Mouse (Mus musculus) cerebellum, postnatal 14 days (tissue): ENCODE data around the gene Ildr2.

ENCODE experiments used
- DNase-seq, 2 experiments: peaks; one replicate each; pipeline ENCODE4 v3.0.0; 2021; ENCODE audit warnings: mixed read lengths in 2 of 2

Ildr2 gene

DNA sequence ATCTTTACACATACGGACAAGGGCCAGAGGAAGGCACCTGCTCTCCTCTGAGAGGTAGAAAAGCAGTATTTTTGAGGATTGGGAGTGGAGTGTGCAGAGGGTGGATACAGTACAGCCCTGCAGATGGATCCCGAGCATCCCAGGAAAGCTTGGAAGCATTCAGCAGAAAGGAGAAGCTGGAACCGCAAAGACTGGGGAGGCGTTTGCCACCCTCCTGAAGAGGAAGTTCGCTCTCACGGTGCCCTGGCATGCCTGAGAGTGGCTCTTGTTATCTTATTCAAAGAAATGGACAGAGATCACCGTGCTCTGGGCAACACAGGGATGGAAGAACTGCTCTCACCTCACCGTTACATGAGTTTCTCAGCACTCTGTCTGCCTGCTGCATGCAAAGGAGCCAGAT lies 30.5 kb downstream of the Ildr2 start:
- DNase-seq = peak in 1 of 2 experiments; percentile 39

GRCm38 (mm10) chr1:166286231-166286630 lies 32.3 kb downstream of the Ildr2 start:
- DNase-seq = no peak

GRCm38 (mm10) chr1:166290562-166290961 lies 36.6 kb downstream of the Ildr2 start:
- DNase-seq = no peak

DNA sequence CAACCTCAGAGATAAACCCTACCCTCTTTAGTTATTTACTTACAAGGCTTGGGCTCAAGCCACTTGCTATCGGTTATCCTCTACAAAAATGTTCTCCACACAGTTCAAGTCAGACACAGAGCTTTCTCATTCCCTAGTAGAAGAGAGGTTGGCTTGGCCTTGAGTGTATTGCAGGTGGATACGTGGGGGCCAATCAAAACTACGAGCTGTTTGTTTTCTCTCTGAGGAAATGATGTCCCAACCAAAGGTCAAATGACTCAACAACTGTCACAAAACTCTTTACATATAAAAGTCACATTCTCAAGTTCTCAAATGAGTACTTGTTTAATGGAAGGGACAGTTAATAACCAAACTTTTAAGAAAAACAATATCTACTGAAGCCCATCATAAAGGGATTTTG lies 39.1 kb downstream of the Ildr2 start:
- DNase-seq = no peak

- no peak for DNase-seq
Observed at GRCm38 (mm10) chr1:166295548-166295947, 41.6 kb downstream of the Ildr2 start.

DNA sequence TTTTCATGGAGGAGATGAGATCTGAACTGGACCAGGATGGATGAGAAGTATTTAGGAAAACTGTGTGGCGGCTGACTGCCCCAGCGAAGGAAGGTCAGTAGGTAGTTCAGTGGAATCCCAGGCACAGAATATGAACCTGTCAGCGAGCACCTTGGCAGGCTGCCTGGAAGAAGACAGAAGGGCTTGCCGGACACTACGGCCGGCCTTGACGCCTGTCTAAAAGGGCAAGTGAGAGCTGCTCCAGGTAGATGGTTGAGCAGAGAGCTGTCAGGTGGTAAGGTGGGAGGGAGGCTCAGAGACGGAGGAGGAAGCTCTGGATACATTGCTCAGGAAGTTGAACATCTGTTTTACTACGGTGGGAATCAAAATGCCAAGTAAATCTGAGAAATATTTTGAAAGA lies 42.4 kb downstream of the Ildr2 start:
- DNase-seq = peak; percentile 65 to 69

DNA sequence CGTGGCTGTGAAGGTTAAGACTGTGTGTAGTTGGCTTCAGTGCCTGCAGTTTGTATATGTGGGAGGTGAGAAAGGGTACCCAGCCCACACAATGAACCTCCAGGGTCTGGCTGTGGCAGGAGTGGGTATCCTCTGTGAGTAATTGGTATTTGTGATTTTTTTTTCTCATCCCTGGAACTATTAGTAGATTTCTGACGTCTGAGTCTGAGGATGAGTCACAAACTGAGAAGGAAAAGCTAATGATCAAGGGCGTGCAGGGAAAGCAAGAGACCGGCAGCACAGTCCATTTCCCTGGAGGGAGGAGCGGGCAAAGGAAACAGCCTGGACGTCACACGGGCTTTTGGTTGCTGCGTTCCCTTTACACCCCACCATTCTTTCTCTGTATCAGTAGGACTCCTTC lies 43.0 kb downstream of the Ildr2 start:
- no peak for DNase-seq

GRCm38 (mm10) chr1:166297499-166298111 lies 43.7 kb downstream of the Ildr2 start:
- DNase-seq = no peak

DNA sequence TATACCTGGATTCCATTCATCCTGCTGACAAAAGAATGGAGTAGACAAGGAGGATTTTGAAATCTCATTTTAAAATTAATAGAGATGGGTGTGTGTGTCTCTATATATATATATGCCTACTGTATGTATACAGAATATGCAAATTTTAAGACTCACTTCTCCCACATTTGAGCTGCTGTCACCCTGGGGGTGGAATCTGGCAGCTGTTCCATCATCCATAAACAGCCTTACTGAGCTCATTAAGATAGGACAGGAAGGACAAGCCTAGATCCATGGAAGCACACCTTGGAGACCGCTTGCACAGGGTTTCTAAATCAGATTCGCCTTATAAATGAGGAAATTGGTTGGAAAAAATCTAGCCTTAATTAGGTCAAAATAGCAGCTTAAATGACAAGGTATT lies 44.9 kb downstream of the Ildr2 start:
- DNase-seq = no peak

GRCm38 (mm10) chr1:166299821-166300220 lies 45.9 kb downstream of the Ildr2 start:
- DNase-seq = no peak

GRCm38 (mm10) chr1:166300526-166300925 lies 46.6 kb downstream of the Ildr2 start:
- no peak for DNase-seq

GRCm38 (mm10) chr1:166304352-166305240 lies 50.7 kb downstream of the Ildr2 start:
- no peak for DNase-seq

DNA sequence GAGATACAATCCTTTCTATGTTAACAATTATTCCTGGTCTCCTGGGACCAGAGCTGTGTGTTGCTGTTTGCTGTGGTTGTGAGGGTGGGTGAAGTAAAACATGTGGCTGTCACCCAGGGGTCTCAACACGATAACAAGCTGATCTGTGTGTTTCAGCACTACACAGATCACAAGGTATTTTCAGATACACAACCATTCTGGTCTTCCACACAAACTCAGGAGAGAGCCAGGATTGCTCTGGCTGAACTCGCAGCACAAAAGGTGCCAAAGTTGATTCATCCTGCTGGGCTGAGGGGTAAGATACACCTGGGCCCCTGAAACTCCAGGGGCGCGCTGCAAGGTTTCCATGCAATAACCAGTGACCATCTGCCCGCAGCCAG lies 54.5 kb downstream of the Ildr2 start:
- no peak for DNase-seq

- DNase-seq = peak; percentile 59 to 60
Observed at GRCm38 (mm10) chr1:166308851-166309715, 55.1 kb downstream of the Ildr2 start.

DNA sequence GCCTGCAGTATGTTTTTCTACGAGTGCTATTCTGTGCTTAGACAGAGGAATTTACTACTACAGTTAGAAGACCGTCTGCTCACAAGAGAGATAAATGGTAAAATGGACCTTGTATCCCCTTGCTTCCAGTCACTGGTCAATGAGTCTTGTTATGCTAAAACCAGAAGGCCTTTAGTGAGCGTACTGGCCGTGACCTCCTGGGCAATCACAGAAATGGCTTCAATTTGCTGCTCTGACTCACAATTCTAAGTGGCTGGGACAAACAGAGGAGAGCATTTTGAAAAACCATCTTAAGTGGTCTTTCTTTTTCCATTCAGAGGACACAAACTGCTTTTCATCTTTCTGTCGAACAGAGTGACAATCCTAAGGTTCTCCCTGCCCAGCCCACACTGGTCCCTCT lies 57.2 kb downstream of the Ildr2 start:
- no peak for DNase-seq

DNA sequence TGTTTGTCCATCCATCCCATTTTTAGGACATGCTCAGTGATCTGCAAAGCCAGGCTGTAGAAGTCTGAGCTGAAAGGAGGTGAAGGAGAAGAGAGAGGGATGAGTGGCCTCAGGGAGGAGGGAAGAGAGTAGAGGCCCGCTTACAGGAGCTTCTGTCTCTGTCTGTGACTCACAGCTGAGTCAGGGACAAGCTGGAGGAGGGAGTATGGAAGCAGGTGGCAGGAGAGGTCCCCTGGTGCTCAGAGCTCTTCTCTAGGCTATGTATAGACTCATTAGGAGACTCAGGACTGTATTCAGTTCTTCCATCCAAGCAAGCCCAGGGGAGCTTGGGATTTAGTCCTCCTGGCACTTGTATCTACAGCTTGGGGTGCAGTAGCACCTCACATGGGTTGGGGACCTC lies 59.7 kb downstream of the Ildr2 start:
- no peak for DNase-seq

DNA sequence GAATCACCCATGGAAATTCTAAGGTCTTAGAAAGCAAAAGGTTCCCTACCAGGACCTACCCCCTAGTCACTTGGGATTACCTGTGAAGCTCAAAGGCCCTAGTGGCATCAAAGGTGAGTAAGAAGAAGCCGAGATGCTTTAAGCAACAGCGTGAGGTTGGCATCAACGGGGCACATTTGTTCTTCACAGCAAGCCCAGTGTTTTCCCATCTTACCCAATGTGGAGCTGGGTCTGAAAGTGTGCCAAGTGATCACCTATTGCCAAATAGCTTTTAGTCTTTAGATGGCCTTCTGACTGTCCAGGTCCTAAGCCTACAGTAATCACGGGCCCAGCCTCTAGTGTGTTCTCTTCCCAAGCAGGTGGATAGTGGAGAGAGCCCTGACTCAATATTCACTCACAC lies 61.8 kb downstream of the Ildr2 start:
- DNase-seq = peak in 1 of 2 experiments; percentile 54

GRCm38 (mm10) chr1:166319132-166319698 lies 65.3 kb downstream of the Ildr2 start:
- peak; percentile 83 to 85 for DNase-seq

DNA sequence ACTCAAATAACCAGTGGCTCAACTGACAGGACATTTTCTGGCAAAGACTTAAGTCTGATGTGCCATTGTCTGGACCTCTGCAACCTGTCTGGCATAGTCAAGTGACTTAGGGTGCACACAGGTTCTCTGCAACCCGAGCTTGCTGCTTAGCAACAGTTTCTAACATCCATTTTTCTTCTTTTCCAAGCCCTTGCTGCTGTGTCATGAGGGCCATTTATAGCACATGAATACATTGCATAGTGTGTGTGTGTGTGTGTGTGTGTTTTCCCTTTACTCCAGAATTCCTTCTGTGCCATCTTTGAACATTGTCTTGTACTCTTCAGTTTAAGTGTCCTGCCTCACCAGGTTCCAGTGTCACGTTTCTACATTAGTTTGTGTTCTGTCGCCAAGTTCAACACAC lies 72.5 kb downstream of the Ildr2 start:
- no peak for DNase-seq

- peak; percentile 45 to 59 for DNase-seq
Observed at GRCm38 (mm10) chr1:166330752-166331151, 76.8 kb downstream of the Ildr2 start.

DNA sequence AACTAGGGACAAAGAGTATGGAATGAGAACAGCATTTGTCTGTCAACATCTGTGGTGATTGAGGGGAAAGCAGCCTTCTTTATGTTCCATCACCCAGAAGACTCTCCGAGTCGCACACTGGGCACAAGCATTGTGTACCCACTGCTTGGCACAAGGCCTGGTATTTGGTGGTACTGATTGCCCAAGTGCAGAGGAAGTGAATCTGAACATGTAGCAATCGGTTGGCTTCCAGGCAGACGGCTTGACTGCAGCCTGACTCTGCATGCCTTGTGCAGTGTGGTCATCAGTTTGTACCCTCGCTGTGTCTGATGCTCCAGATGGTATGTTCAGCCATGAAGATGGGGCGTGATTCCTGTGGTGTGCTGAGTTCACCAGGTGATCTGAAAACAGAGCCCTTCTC lies 85.2 kb downstream of the Ildr2 start:
- DNase-seq = no peak

GRCm38 (mm10) chr1:166342060-166342459 lies 88.1 kb downstream of the Ildr2 start:
- DNase-seq = no peak

DNA sequence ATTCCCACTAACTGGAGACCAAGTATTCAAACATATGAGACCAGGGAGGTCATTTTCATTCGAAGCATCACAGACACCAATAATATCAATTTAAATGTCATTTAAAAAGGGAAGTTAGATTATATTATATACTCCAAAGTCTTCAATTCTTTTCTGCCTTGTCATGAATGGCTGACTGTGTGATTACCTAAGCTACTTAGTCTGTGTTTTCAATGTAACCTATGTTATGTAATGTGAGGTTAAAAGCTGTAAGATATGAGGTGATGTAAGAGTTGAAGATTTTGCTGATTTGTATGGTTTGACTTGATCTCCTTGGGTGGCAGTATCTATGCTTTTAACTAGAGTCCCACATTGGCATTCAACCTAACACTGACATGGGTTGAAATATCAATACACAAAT lies 88.6 kb downstream of the Ildr2 start:
- no peak for DNase-seq
